10 mouse cellular contexts compared by ENCODE assay signal in the genomic region with DNA sequence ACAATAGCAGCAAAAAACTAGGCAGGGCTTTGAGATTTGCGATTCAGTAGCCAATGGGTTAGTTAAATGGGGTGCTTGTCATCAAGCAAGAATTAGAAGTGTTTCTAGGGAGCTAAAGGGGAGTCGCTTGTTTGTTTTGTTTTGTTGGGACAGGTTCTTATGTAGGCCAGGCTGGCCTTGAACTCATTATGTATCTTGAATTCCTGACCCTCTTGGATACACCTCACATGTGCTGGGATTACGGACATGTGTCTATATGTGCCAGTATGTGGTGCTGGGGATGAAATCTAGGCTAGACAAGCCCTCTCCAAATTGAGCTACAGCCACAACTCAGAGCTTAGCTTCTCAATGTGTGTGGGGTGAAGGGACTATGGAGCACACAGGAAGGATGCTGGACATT.
A peak's percentile ranks its signal among the peaks of the same experiment; 100 is the strongest.
DNase-seq lines count a peak whose midpoint lies in the region; ATAC-seq lines count a peak whose summit lies in the region.
"Had no signal": no experiment of that assay in that cellular context is flagged by ENCODE, and none has a peak within 500 bp of the region (broad histone marks: within the 10 kb centered on the region; RNA-seq: fewer than 3 reads in every experiment).

No protein-coding gene starts in this region.

- H3K9ac ChIP-seq in intestine, embryonic 14.5 days (ENCODE audit: low read length): no peak overlapping the region
- H3K9ac ChIP-seq in intestine, embryonic 15.5 days: no peak overlapping the region
- H3K9ac ChIP-seq in forebrain, embryonic 11.5 days (ENCODE audit: low read length): no peak overlapping the region; the same call in 1 of the 2 replicates
- no peak overlapping the region for H3K9ac ChIP-seq in hindbrain, embryonic 16.5 days (ENCODE audit: low read depth, low read length)
- H3K9ac ChIP-seq in midbrain, embryonic 16.5 days (ENCODE audit: low read depth, low read length): no peak overlapping the region
- H3K9ac ChIP-seq in liver, embryonic 11.5 days (ENCODE audit: low read depth, low read length): no peak overlapping the region
- H3K9ac ChIP-seq: liver, embryonic 15.5 days had no signal

- H3K4me2 ChIP-seq in intestine, embryonic 14.5 days (ENCODE audit: low read length): no peak overlapping the region
- H3K4me2 ChIP-seq in intestine, embryonic 15.5 days (replicated peaks): no peak overlapping the region
- H3K4me2 ChIP-seq in forebrain, embryonic 11.5 days (ENCODE audit: low read depth, low read length, severe bottlenecking): no peak overlapping the region
- H3K4me2 ChIP-seq in hindbrain, embryonic 16.5 days (ENCODE audit: low read length): 0 out of 2 replicates have a peak overlapping the region, but pooled peaks have one; percentile 1
- H3K4me2 ChIP-seq in midbrain, embryonic 16.5 days (ENCODE audit: low read length): 0 out of 2 replicates have a peak overlapping the region, but pooled peaks have one; percentile 15
- H3K4me2 ChIP-seq in liver, embryonic 11.5 days: no peak overlapping the region
- H3K4me2 ChIP-seq: liver, embryonic 15.5 days had no signal

- H3K4me3 ChIP-seq in intestine, embryonic 14.5 days (ENCODE audit: low read depth, low read length): no peak overlapping the region
- H3K4me3 ChIP-seq in intestine, embryonic 15.5 days (replicated peaks): no peak overlapping the region
- no peak overlapping the region for H3K4me3 ChIP-seq in forebrain, embryonic 11.5 days (ENCODE audit: low read depth, low read length)
- no peak overlapping the region for H3K4me3 ChIP-seq in hindbrain, embryonic 16.5 days (ENCODE audit: low read length)
- H3K4me3 ChIP-seq in midbrain, embryonic 16.5 days (ENCODE audit: low read depth, low read length): no peak overlapping the region
- no peak overlapping the region for H3K4me3 ChIP-seq in liver, embryonic 11.5 days (ENCODE audit: low read depth, low read length)
- H3K4me3 ChIP-seq: erythroblast, embryonic 14.5 days; liver, embryonic 15.5 days had no signal

- H3K27me3 ChIP-seq in intestine, embryonic 14.5 days (replicated peaks; ENCODE audit: control insufficient read depth, insufficient read depth, low read length): no peaks in the 10 kb centered on the region
- H3K27me3 ChIP-seq in intestine, embryonic 15.5 days (replicated peaks): no peaks in the 10 kb centered on the region
- H3K27me3 ChIP-seq in forebrain, embryonic 11.5 days (ENCODE audit: control insufficient read depth, insufficient read depth, low read length): no peaks in the 10 kb centered on the region
- no peaks in the 10 kb centered on the region for H3K27me3 ChIP-seq in hindbrain, embryonic 16.5 days (replicated peaks; ENCODE audit: control insufficient read depth, insufficient read depth, low read length)
- no peaks in the 10 kb centered on the region for H3K27me3 ChIP-seq in midbrain, embryonic 16.5 days (ENCODE audit: control insufficient read depth, insufficient read depth, low read depth, low read length)
- H3K27me3 ChIP-seq in liver, embryonic 11.5 days (replicated peaks; ENCODE audit: control insufficient read depth, insufficient read depth, low read length): no peaks in the 10 kb centered on the region
- H3K27me3 ChIP-seq: liver, embryonic 15.5 days had no signal

- H3K9me3 ChIP-seq in intestine, embryonic 14.5 days (ENCODE audit: control insufficient read depth, low read length): no peaks in the 10 kb centered on the region
- H3K9me3 ChIP-seq in intestine, embryonic 15.5 days: no peaks in the 10 kb centered on the region
- H3K9me3 ChIP-seq in forebrain, embryonic 11.5 days (ENCODE audit: control insufficient read depth, low read length): no peaks in the 10 kb centered on the region
- no peaks in the 10 kb centered on the region for H3K9me3 ChIP-seq in hindbrain, embryonic 16.5 days (ENCODE audit: control insufficient read depth, low read length)
- no peaks in the 10 kb centered on the region for H3K9me3 ChIP-seq in midbrain, embryonic 16.5 days (replicated peaks; ENCODE audit: control insufficient read depth, low read length, poor library complexity, severe bottlenecking)
- H3K9me3 ChIP-seq in liver, embryonic 11.5 days (ENCODE audit: control insufficient read depth, low read length): no peaks in the 10 kb centered on the region
- H3K9me3 ChIP-seq: liver, embryonic 15.5 days had no signal

- peak; percentile 7; the same call in 1 of the 2 replicates for ATAC-seq in intestine, embryonic 14.5 days (replicated peaks; ENCODE audit: low FRiP score, low TSS enrichment, low read depth)
- no peak for ATAC-seq in intestine, embryonic 15.5 days
- peak; percentile 58 for ATAC-seq in forebrain, embryonic 11.5 days (replicated peaks; ENCODE audit: low FRiP score)
- ATAC-seq in hindbrain, embryonic 16.5 days: no peak
- ATAC-seq in midbrain, embryonic 16.5 days: no peak
- ATAC-seq in liver, embryonic 11.5 days (replicated peaks; ENCODE audit: low FRiP score): no peak

- H3K27ac ChIP-seq in intestine, embryonic 14.5 days (ENCODE audit: low read depth): no peak overlapping the region
- no peak overlapping the region for H3K27ac ChIP-seq in intestine, embryonic 15.5 days
- peak overlapping the region; percentile 50; the same call in 1 of the 2 replicates for H3K27ac ChIP-seq in forebrain, embryonic 11.5 days (ENCODE audit: low read depth, low read length)
- H3K27ac ChIP-seq in hindbrain, embryonic 16.5 days (ENCODE audit: low read depth, low read length): no peak overlapping the region
- H3K27ac ChIP-seq in midbrain, embryonic 16.5 days (ENCODE audit: low read length): no peak overlapping the region
- H3K27ac ChIP-seq in liver, embryonic 11.5 days (ENCODE audit: low read depth, low read length): no peak overlapping the region
- H3K27ac ChIP-seq: liver, embryonic 15.5 days had no signal

- DNase-seq in intestine, embryonic 14.5 days (ENCODE audit: low spot score): no peak
- DNase-seq in forebrain, embryonic 11.5 days (ENCODE audit: low spot score): no peak
- no peak for DNase-seq in cerebellum, adult 9-11 months
- DNase-seq in liver, embryonic 11.5 days (ENCODE audit: low spot score): no peak
- DNase-seq in cerebellum, adult 8-10 months: no peak

- no peaks in the 10 kb centered on the region for H3K4me1 ChIP-seq in intestine, embryonic 14.5 days (replicated peaks; ENCODE audit: control insufficient read depth, insufficient read depth, low read length)
- peaks cover 5% of the 10 kb centered on the region; the same call in 1 of the 2 replicates for H3K4me1 ChIP-seq in intestine, embryonic 15.5 days (replicated peaks)
- H3K4me1 ChIP-seq in forebrain, embryonic 11.5 days (replicated peaks; ENCODE audit: control insufficient read depth, insufficient read depth, low read length): peaks cover 5% of the 10 kb centered on the region; the same call in 1 of the 2 replicates
- no peaks in the 10 kb centered on the region for H3K4me1 ChIP-seq in hindbrain, embryonic 16.5 days (ENCODE audit: control insufficient read depth, insufficient read depth, low read depth, low read length)
- H3K4me1 ChIP-seq in midbrain, embryonic 16.5 days (ENCODE audit: control insufficient read depth, insufficient read depth, low read length): no peaks in the 10 kb centered on the region
- H3K4me1 ChIP-seq in liver, embryonic 11.5 days (replicated peaks; ENCODE audit: control insufficient read depth, insufficient read depth, low read length): no peaks in the 10 kb centered on the region
- H3K4me1 ChIP-seq: liver, embryonic 15.5 days had no signal

- H3K36me3 ChIP-seq in intestine, embryonic 14.5 days (ENCODE audit: control insufficient read depth, insufficient read depth, low read length): no peaks in the 10 kb centered on the region
- no peaks in the 10 kb centered on the region for H3K36me3 ChIP-seq in intestine, embryonic 15.5 days
- H3K36me3 ChIP-seq in forebrain, embryonic 11.5 days (ENCODE audit: control insufficient read depth, insufficient read depth, low read length): no peaks in the 10 kb centered on the region
- no peaks in the 10 kb centered on the region for H3K36me3 ChIP-seq in hindbrain, embryonic 16.5 days (ENCODE audit: control insufficient read depth, insufficient read depth, low read length)
- no peaks in the 10 kb centered on the region for H3K36me3 ChIP-seq in midbrain, embryonic 16.5 days (ENCODE audit: control insufficient read depth, insufficient read depth, low read length)
- no peaks in the 10 kb centered on the region for H3K36me3 ChIP-seq in liver, embryonic 11.5 days (ENCODE audit: control insufficient read depth, insufficient read depth, low read length)
- H3K36me3 ChIP-seq: liver, embryonic 15.5 days had no signal

- 62% methylated on average over 3 of the region's 3 CpGs for WGBS in intestine, embryonic 14.5 days
- WGBS in intestine, embryonic 15.5 days: 76% methylated on average over 3 of the region's 3 CpGs
- WGBS in forebrain, embryonic 11.5 days: 48% methylated on average over 3 of the region's 3 CpGs
- 36% methylated on average over 3 of the region's 3 CpGs for WGBS in hindbrain, embryonic 16.5 days
- 38% methylated on average over 3 of the region's 3 CpGs for WGBS in midbrain, embryonic 16.5 days
- WGBS in liver, embryonic 11.5 days: 69% methylated on average over 3 of the region's 3 CpGs

Comparison
In these comparisons a context has a peak if more than half of its experiments do, and no peak if none do; other contexts are left out.
1. ATAC-seq: peak in intestine, embryonic 14.5 days (single experiment) and forebrain, embryonic 11.5 days (single experiment); none in intestine, embryonic 15.5 days (single experiment), hindbrain, embryonic 16.5 days (single experiment), midbrain, embryonic 16.5 days (single experiment) and liver, embryonic 11.5 days (single experiment).
2. H3K4me2 ChIP-seq: peak in hindbrain, embryonic 16.5 days (single experiment) and midbrain, embryonic 16.5 days (single experiment); none in intestine, embryonic 14.5 days (single experiment), intestine, embryonic 15.5 days (single experiment), forebrain, embryonic 11.5 days (single experiment) and liver, embryonic 11.5 days (single experiment).